Mouse (Mus musculus) CH12.LX (cell line): ENCODE data around the gene Tldc1.

Experiments used
- BHLHE40 ChIP-seq: IDR thresholded peaks from 2 replicates; pipeline ENCODE4 v1.6.1; 2011; ENCODE audit warnings: mild to moderate bottlenecking, low read depth, low read length, improper control_type of control experiment
- CTCF ChIP-seq, 2 experiments: IDR thresholded peaks in 1 of 2; conservative IDR thresholded peaks in 1 of 2; 2 replicates each; pipeline ENCODE4 v1.5.1; 2011 to 2012; ENCODE audit warnings: low read depth in 2 of 2, low read length in 2 of 2, improper control_type of control experiment in 1 of 2, inconsistent platforms in 1 of 2, mild to moderate bottlenecking in 1 of 2, moderate library complexity in 1 of 2
- EP300 ChIP-seq: IDR thresholded peaks from 2 replicates; pipeline ENCODE4 v1.6.1; 2011; ENCODE audit warnings: low read length, improper control_type of control experiment
- ETS1 ChIP-seq: conservative IDR thresholded peaks from 2 replicates; pipeline ENCODE4 v1.6.1; 2012; ENCODE audit warnings: low read depth, mild to moderate bottlenecking, inconsistent platforms, low read length, improper control_type of control experiment, moderate library complexity
- MXI1 ChIP-seq: IDR thresholded peaks from 2 replicates; pipeline ENCODE4 v1.6.1; 2011; ENCODE audit warnings: mild to moderate bottlenecking, low read depth, low read length, improper control_type of control experiment
- POLR2A ChIP-seq: IDR thresholded peaks from 2 replicates; pipeline ENCODE4 v1.6.1; 2011; ENCODE audit warnings: low read depth, mild to moderate bottlenecking, improper control_type of control experiment, low read length
- ZC3H11A ChIP-seq: IDR thresholded peaks from 2 replicates; pipeline ENCODE4 v1.6.1; 2012; ENCODE audit warnings: low read depth, mild to moderate bottlenecking, inconsistent platforms, low read length, improper control_type of control experiment

DNA sequence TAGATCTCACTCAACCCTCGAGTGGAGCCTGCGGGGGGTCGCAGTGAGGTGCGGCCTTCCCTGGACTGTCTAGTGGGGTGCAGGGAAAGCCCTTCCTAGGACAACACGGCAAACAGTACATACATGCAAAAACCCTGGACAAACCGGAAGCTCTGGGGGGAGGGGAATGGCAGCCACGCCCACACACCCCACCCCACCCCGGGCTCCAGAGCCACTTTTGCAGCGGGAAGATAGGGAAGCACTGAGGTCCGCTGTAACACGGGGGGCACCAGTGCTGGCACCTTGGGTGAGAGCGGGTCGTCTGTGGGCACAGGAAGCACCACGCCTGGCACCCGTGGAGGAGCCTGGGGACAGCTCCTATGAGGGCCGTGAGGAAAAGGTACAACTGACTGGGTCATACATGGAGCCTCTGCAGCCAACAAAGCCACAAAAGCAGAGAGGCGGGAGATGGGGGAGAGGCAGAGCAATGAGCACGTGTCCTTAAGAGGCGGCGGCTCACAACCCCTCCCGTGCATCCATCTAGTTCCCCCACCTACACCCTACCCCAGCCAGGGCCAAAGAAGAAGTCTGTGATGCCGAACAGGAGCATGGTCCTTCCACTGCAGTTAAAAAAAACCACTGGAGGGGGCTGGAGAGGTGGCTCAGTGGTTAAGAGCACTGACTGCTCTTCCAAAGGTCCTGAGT, 12.3 kb downstream of the Tldc1 start:
- TF ChIP-seq EP300 = no peak
- no peak for TF ChIP-seq CTCF (conservative IDR thresholded peaks at IDR 0.05 in 1 of 2, IDR thresholded peaks at IDR 0.05 in 1 of 2; ENCODE audit: low read depth in 2 of 2, low read length in 2 of 2)
- no peak for TF ChIP-seq BHLHE40
- no peak for TF ChIP-seq ZC3H11A
- TF ChIP-seq POLR2A = no peak
- TF ChIP-seq ETS1 = no peak
- no peak for TF ChIP-seq MXI1
